Mouse (Mus musculus): ENCODE data around the gene Cpne2. TPM values are rescaled to one million over a fixed set of nuclear protein-coding genes. Genes with fewer than 3 reads are reported as not detected.

The Cpne2 gene
- total RNA-seq, 4 experiments from 2014 or later, result 45.0 to 47.3 (median 46.7) TPM

GRCm38 (mm10) chr8:94575148-94575547 is 42.4 kb downstream of the Cpne2 start:
- DNase-seq (ENCODE audit: low spot score in 2 of 2), result no peak

- no peak for DNase-seq (ENCODE audit: low spot score in 2 of 2)
These were observed 49.2 kb downstream of the Cpne2 start for GRCm38 (mm10) chr8:94581820-94582483.

- DNase-seq (ENCODE audit: low spot score in 2 of 2), result no peak
These were observed 49.8 kb downstream of the Cpne2 start for GRCm38 (mm10) chr8:94582569-94582968.

- peak in 1 of 2 experiments; percentile 71 for DNase-seq (ENCODE audit: low spot score in 2 of 2)
These were observed 51.5 kb downstream of the Cpne2 start for GRCm38 (mm10) chr8:94584238-94584817.

- DNase-seq (ENCODE audit: low spot score in 2 of 2), result no peak
These were observed 58.9 kb downstream of the Cpne2 start for GRCm38 (mm10) chr8:94591691-94592090.

GRCm38 (mm10) chr8:94594211-94594610 is 61.4 kb downstream of the Cpne2 start:
- no peak for DNase-seq (ENCODE audit: low spot score in 2 of 2)

- no peak for DNase-seq (ENCODE audit: low spot score in 2 of 2)
These were observed 67.7 kb downstream of the Cpne2 start for GRCm38 (mm10) chr8:94600478-94600877.

- no peak for DNase-seq (ENCODE audit: low spot score in 2 of 2)
These were observed 68.3 kb downstream of the Cpne2 start for GRCm38 (mm10) chr8:94601034-94601606.

GRCm38 (mm10) chr8:94601607-94602385 is 69.0 kb downstream of the Cpne2 start, which contains the start of the genes Rspry1 and Fam192a:
Gene Rspry1 (plus strand): TSS chr8:94601937.
Gene Fam192a (minus strand): TSS chr8:94601997.
- DNase-seq (ENCODE audit: low spot score in 2 of 2), result peak; percentile 100

GRCm38 (mm10) chr8:94602471-94603131 is 69.8 kb downstream of the Cpne2 start:
- DNase-seq (ENCODE audit: low spot score in 2 of 2), result no peak

GRCm38 (mm10) chr8:94604030-94604429 is 71.2 kb downstream of the Cpne2 start:
- no peak for DNase-seq (ENCODE audit: low spot score in 2 of 2)

GRCm38 (mm10) chr8:94607064-94607463 is 74.3 kb downstream of the Cpne2 start:
- no peak for DNase-seq (ENCODE audit: low spot score in 2 of 2)

Small RNA genes within 50 kb of the gene (microRNA-seq; reads per million reads assigned to microRNA genes)
- 0 reads per million in 2 experiments for gene Mir7072

Other genes starting within 250 kb of the Cpne2 start
- gene Slc12a3, start 203.8 kb upstream of the Cpne2 start, total RNA-seq (2022), result under 1 TPM; 0.55 to 0.94 (median 0.79) TPM
- 10 to 100 TPM; 53.6 to 81.4 (median 65.6) TPM for gene Herpud1, start 146.6 kb upstream of the Cpne2 start, total RNA-seq (2022)
- 1 to 10 TPM in 2 of 4 experiments, under 1 TPM in 2; 0.62 to 6.2 (median 2.1) TPM for gene Nlrc5, start 98.6 kb upstream of the Cpne2 start, total RNA-seq (2022)
- 10 to 100 TPM; 25.5 to 30.5 (median 27.0) TPM for gene Rspry1, start 68.9 kb downstream of the Cpne2 start, total RNA-seq (2022)
- 10 to 100 TPM; 36.1 to 44.1 (median 40.0) TPM for gene Fam192a, start 69.0 kb downstream of the Cpne2 start, total RNA-seq (2022)
- 100 to 1,000 TPM; 138 to 156 (median 154) TPM for gene Arl2bp, start 133.6 kb downstream of the Cpne2 start, total RNA-seq (2022)
- 10 to 100 TPM; 29.6 to 61.0 (median 49.6) TPM for gene Pllp, start 163.3 kb downstream of the Cpne2 start, total RNA-seq (2022)
- under 1 TPM in 2 of 4 experiments, not detected in 2; 0.33 to 0.40 TPM for gene Ccl22, start 212.6 kb downstream of the Cpne2 start, total RNA-seq (2022)
- 100 to 1,000 TPM; 333 to 386 (median 359) TPM for gene Cx3cl1, start 239.0 kb downstream of the Cpne2 start, total RNA-seq (2022)